Mouse (Mus musculus): Measurements from ENCODE around the gene Phkb. TPM values are rescaled to one million over a fixed set of nuclear protein-coding genes. Genes with fewer than 3 reads are reported as not detected.

The Phkb gene
- polyA plus RNA-seq, 1 experiment from 2014 or later = 54.7 TPM

DNA sequence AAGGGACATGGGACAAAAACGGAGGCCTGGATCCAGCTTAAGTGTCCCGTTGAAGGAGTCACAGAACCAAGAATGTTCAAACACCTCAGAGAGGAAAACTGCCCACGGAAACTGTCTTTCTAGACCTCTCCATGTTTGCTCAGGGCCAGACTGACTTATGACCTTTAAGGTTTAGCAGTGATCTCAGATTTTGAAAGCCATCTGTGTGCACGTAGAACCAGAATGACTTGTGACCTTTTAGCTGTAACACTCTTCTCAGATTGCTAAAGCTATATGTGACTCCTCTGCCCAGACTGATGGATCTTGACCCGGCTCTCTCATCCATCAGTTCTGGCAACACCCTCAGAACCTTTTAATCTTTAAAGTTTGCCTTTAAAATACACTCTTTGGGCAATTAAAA, 19.9 kb downstream of the Phkb start:
- Histone ChIP-seq H3K27ac (ENCODE audit: poor library complexity, severe bottlenecking) (no peak overlapping the region), H3K4me1 (replicated peaks) (no peaks in the 10 kb centered on the region), H3K9me3 (replicated peaks) (no peaks in the 10 kb centered on the region), H3K36me3 (no peaks in the 10 kb centered on the region), H3K27me3 (replicated peaks) (no peaks in the 10 kb centered on the region), H3K4me2 (no peak overlapping the region), H3K4me3 (no peak overlapping the region), H3K9ac (no peak overlapping the region)
- no peak for ATAC-seq (ENCODE audit: insufficient number of reproducible peaks, low FRiP score)
- 86% methylated on average over 5 of the region's 5 CpGs for WGBS

DNA sequence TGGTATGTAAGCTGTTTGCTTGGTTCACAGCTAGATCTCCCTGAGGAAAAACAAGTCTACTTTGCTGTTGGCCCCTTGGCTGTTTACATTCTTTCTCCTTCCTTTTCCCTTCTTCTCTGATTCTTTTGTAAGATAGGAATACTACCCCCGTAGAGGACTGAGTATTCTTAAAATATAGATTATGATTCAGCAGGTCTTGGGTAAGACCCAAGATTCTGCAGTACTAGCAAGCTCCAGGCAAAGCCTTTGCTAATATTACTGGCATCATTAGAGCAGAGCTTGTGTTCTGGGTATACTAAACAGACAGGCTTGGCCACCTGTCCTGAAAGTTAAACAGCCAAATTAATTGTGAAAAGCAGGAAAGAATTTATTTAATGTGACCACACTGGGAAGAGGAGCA, 21.6 kb downstream of the Phkb start:
- Histone ChIP-seq H3K4me1 (replicated peaks) (no peaks in the 10 kb centered on the region), H3K27me3 (replicated peaks) (no peaks in the 10 kb centered on the region), H3K4me2 (no peak overlapping the region), H3K36me3 (no peaks in the 10 kb centered on the region), H3K4me3 (no peak overlapping the region), H3K9ac (no peak overlapping the region), H3K27ac (ENCODE audit: poor library complexity, severe bottlenecking) (no peak overlapping the region), H3K9me3 (replicated peaks) (no peaks in the 10 kb centered on the region)
- WGBS = 56% methylated on average over 1 of the region's 1 CpGs
- no peak for ATAC-seq (ENCODE audit: insufficient number of reproducible peaks, low FRiP score)

DNA sequence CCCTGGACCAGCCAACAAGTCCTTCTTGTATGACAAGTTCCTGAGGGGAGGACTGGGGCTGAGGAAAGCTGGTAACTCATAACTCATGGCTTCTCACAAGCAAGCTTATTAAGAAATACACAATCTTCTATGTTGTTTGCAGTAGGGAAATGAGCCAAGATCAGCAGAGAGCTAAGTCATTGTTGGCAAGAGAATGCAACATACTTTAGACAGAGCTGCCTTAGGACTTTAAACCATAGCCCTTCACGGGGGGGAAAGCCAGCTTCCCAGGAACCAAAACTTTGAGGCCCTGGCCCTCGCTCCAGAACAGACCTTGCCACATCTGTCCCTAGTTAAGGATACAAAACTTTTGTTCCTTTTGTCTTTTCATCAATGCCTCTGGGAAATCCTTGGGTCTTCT, 30.9 kb downstream of the Phkb start:
- no peaks in the 10 kb centered on the region for H3K9me3 ChIP-seq (replicated peaks)
- 76% methylated on average over 2 of the region's 2 CpGs for WGBS
- no peaks in the 10 kb centered on the region for H3K4me1 ChIP-seq (replicated peaks)
- no peak overlapping the region for H3K4me3 ChIP-seq
- no peak overlapping the region for H3K27ac ChIP-seq (ENCODE audit: poor library complexity, severe bottlenecking)
- H3K27me3 ChIP-seq (replicated peaks) = no peaks in the 10 kb centered on the region
- no peak overlapping the region for H3K4me2 ChIP-seq
- no peaks in the 10 kb centered on the region for H3K36me3 ChIP-seq
- ATAC-seq (ENCODE audit: insufficient number of reproducible peaks, low FRiP score) = no peak
- H3K9ac ChIP-seq = no peak overlapping the region

DNA sequence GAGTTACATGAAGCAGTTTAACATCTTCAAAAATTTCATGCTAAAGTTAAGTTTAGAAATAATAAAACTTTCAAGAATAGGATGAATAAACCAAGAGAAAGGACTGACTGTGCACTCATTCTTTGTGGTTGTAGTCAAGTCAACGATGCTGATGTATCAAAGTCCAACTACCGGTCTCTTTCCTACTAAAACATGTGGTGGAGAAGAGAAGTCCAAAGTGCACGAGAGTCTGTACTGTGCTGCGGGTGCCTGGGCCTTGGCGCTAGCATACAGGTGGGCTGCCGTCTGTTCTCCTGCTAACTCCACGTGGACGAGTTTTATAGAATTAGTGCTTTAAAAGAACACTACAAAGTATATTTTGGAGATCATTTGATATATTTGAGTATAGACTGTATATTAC, 37.2 kb downstream of the Phkb start:
- H3K36me3 ChIP-seq = peaks cover 31% of the 10 kb centered on the region
- no peak for ATAC-seq (ENCODE audit: insufficient number of reproducible peaks, low FRiP score)
- H3K27ac ChIP-seq (ENCODE audit: poor library complexity, severe bottlenecking) = no peak overlapping the region
- no peaks in the 10 kb centered on the region for H3K4me1 ChIP-seq (replicated peaks)
- no peaks in the 10 kb centered on the region for H3K9me3 ChIP-seq (replicated peaks)
- no peak overlapping the region for H3K4me2 ChIP-seq
- H3K9ac ChIP-seq = no peak overlapping the region
- WGBS = 92% methylated on average over 8 of the region's 8 CpGs
- H3K27me3 ChIP-seq (replicated peaks) = no peaks in the 10 kb centered on the region
- H3K4me3 ChIP-seq = no peak overlapping the region

DNA sequence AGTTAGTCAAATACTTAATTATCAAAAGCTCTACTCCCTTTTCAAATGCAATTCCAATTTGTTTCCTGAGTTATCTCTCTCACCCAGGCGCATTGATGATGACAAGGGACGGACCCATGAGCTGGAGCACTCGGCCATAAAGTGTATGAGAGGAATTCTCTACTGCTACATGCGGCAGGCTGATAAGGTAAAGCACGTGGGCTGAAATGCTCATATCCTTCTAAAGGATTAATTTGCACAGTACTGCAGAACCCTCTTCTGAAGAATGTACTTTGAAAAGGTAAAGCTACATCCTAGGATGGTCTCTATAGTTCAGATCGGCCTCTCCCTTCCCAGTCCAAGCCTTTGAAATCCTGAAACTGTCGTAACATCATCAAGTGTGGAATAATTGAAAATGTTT, 38.9 kb downstream of the Phkb start:
- WGBS = 66% methylated on average over 7 of the region's 7 CpGs
- no peak overlapping the region for H3K27ac ChIP-seq (ENCODE audit: poor library complexity, severe bottlenecking)
- no peaks in the 10 kb centered on the region for H3K4me1 ChIP-seq (replicated peaks)
- no peak overlapping the region for H3K9ac ChIP-seq
- H3K4me3 ChIP-seq = no peak overlapping the region
- H3K4me2 ChIP-seq = no peak overlapping the region
- ATAC-seq (ENCODE audit: insufficient number of reproducible peaks, low FRiP score) = no peak
- H3K36me3 ChIP-seq = peaks cover 36% of the 10 kb centered on the region
- no peaks in the 10 kb centered on the region for H3K9me3 ChIP-seq (replicated peaks)
- H3K27me3 ChIP-seq (replicated peaks) = no peaks in the 10 kb centered on the region

DNA sequence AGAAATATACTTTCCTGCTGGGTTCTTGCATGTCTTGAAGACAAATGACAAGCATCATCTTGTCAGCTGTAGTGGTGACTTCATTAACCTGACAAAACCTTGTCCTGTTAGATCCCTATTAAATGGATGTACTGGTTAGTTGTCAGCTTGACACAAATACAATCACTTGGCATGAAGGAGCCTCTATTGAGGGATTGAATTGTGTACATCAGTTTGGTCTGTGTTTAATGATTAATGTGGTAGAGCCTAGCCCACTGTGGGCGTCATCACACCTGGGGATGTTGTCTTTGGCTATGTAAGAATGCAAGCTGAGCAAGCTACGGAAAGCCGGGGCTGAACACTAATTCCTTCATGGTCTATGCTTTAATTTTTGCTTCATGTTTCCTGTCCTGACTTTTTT, 44.1 kb downstream of the Phkb start:
- H3K4me1 ChIP-seq (replicated peaks) = no peaks in the 10 kb centered on the region
- peaks cover 36% of the 10 kb centered on the region for H3K36me3 ChIP-seq
- no peaks in the 10 kb centered on the region for H3K27me3 ChIP-seq (replicated peaks)
- H3K4me3 ChIP-seq = no peak overlapping the region
- no peaks in the 10 kb centered on the region for H3K9me3 ChIP-seq (replicated peaks)
- whole genome bisulfite sequencing = 91% methylated on average over 3 of the region's 3 CpGs
- H3K4me2 ChIP-seq = no peak overlapping the region
- H3K27ac ChIP-seq (ENCODE audit: poor library complexity, severe bottlenecking) = no peak overlapping the region
- no peak overlapping the region for H3K9ac ChIP-seq
- no peak for ATAC-seq (ENCODE audit: insufficient number of reproducible peaks, low FRiP score)

DNA sequence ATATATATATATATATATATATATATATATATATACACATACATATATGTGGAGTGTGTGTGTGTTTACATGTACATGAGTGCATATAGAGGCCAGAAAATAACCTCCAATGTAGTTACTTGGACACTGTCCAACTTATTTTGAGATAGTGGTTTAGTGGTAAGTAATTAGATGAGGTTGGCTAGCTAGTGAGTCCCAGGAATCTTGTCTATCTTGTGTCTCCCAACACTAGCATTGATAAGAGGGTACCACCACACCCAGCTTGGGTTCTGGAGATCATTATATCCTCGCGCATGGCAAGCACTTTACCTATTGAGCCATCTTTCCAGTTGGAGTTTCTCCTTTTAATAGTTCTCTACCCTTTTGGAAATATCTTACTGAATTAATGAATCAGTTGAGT, 56.9 kb downstream of the Phkb start:
- H3K9ac ChIP-seq = no peak overlapping the region
- 84% methylated on average over 2 of the region's 2 CpGs for WGBS
- H3K4me2 ChIP-seq = no peak overlapping the region
- H3K27ac ChIP-seq (ENCODE audit: poor library complexity, severe bottlenecking) = no peak overlapping the region
- no peaks in the 10 kb centered on the region for H3K27me3 ChIP-seq (replicated peaks)
- H3K4me1 ChIP-seq (replicated peaks) = no peaks in the 10 kb centered on the region
- H3K36me3 ChIP-seq = peaks cover 14% of the 10 kb centered on the region
- H3K9me3 ChIP-seq (replicated peaks) = no peaks in the 10 kb centered on the region
- no peak overlapping the region for H3K4me3 ChIP-seq
- ATAC-seq (ENCODE audit: insufficient number of reproducible peaks, low FRiP score) = no peak

DNA sequence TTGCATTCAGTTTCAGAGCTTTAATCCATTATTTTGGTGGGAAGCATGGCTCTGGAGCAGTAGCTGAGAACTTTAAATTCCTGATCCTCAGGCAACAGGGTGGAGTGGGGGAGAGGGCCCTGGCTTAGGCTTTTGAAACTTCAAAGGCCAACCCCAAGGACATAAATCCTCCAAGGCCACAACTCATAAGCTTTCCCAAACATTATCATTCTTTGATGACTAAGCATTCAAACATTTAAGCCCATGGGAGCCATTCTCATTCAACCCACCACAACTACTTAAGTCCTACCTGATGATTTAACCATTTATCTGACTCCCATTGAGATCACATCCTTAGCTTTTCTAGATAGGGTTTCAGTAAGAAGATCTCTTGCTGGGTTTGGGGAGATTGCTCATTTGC, 84.2 kb downstream of the Phkb start:
- Histone ChIP-seq H3K9me3 (replicated peaks) (no peaks in the 10 kb centered on the region), H3K9ac (no peak overlapping the region), H3K36me3 (peaks cover 6% of the 10 kb centered on the region; the same call in 1 of the 2 replicates), H3K4me2 (no peak overlapping the region), H3K4me1 (replicated peaks) (peaks cover 5% of the 10 kb centered on the region; the same call in 1 of the 2 replicates), H3K27ac (ENCODE audit: poor library complexity, severe bottlenecking) (no peak overlapping the region), H3K4me3 (no peak overlapping the region), H3K27me3 (replicated peaks) (no peaks in the 10 kb centered on the region)
- no peak for ATAC-seq (ENCODE audit: insufficient number of reproducible peaks, low FRiP score)

DNA sequence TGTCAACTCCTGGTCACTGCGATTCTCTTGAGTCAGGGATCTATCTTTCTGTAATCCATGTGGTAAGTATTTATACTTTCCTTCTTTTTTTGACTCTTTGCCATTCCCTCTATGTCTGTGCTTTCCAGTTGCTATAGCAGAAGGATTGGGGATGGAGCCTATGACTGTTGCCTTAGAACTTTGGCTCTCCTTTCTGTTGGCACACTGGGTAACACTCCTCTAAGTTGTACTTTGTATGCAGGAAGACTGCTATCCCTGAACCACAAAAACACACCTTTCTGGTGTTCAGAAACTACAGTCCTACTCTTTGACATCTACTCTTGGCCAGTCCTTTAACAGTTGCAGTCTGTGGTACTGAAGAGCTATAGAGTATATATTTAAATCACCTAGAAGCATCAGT, 84.8 kb downstream of the Phkb start:
- Histone ChIP-seq H3K27ac (ENCODE audit: poor library complexity, severe bottlenecking) (no peak overlapping the region), H3K4me3 (no peak overlapping the region), H3K4me2 (no peak overlapping the region), H3K4me1 (replicated peaks) (peaks cover 5% of the 10 kb centered on the region; the same call in 1 of the 2 replicates), H3K27me3 (replicated peaks) (no peaks in the 10 kb centered on the region), H3K9ac (no peak overlapping the region), H3K9me3 (replicated peaks) (no peaks in the 10 kb centered on the region), H3K36me3 (peaks cover 6% of the 10 kb centered on the region; the same call in 1 of the 2 replicates)
- no peak for ATAC-seq (ENCODE audit: insufficient number of reproducible peaks, low FRiP score)
- WGBS = 88% methylated on average over 1 of the region's 1 CpGs

DNA sequence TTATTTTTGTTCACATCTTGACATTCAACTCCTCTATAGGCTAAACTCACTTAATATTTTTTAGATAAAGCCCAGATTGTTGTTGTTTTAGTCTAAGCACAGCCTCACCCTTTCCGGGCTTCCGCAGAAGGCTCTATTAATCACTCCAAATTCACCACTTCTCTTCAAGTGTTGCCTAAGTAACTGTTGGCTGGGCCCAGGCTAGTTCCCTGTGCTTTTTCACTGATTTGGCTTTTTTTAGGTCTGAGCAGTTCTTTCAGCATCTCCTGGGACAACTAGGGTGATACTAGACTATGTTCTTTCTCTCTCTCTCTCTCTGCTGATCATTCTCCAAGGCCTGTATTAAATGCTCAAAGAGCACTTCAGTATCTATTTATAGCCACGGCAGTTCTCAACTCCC, 85.3 kb downstream of the Phkb start:
- WGBS = 54% methylated on average over 3 of the region's 3 CpGs
- Histone ChIP-seq H3K27ac (ENCODE audit: poor library complexity, severe bottlenecking) (no peak overlapping the region), H3K4me3 (no peak overlapping the region), H3K9me3 (replicated peaks) (no peaks in the 10 kb centered on the region), H3K9ac (no peak overlapping the region), H3K27me3 (replicated peaks) (no peaks in the 10 kb centered on the region), H3K4me1 (replicated peaks) (peaks cover 5% of the 10 kb centered on the region; the same call in 1 of the 2 replicates), H3K4me2 (no peak overlapping the region), H3K36me3 (peaks cover 6% of the 10 kb centered on the region; the same call in 1 of the 2 replicates)
- no peak for ATAC-seq (ENCODE audit: insufficient number of reproducible peaks, low FRiP score)

DNA sequence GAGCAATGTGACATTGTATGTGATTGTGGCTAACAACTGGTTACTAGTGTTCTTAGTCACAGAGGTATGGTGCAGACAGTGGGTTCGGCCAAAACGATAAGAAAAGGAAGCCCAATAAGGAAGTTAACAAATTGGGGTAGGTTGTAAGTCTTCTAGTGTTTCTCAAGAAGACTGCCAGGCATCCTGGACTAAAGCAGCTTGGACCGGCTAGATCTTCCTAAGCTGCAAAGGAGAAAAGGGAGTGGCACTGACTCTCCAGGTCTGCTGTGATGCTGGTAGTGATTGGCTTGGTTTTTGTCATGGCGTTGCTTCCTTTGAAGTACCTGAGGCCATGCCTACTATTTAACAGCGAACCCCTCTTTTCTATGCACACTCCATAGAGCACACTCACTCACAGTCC, 95.4 kb downstream of the Phkb start:
- ATAC-seq (ENCODE audit: insufficient number of reproducible peaks, low FRiP score) = no peak
- Histone ChIP-seq H3K4me3 (no peak overlapping the region), H3K9ac (no peak overlapping the region), H3K27ac (ENCODE audit: poor library complexity, severe bottlenecking) (no peak overlapping the region), H3K27me3 (replicated peaks) (no peaks in the 10 kb centered on the region), H3K36me3 (peaks cover 12% of the 10 kb centered on the region; the same call in 1 of the 2 replicates), H3K4me1 (replicated peaks) (no peaks in the 10 kb centered on the region), H3K9me3 (replicated peaks) (no peaks in the 10 kb centered on the region), H3K4me2 (no peak overlapping the region)
- 93% methylated on average over 5 of the region's 5 CpGs for WGBS

DNA sequence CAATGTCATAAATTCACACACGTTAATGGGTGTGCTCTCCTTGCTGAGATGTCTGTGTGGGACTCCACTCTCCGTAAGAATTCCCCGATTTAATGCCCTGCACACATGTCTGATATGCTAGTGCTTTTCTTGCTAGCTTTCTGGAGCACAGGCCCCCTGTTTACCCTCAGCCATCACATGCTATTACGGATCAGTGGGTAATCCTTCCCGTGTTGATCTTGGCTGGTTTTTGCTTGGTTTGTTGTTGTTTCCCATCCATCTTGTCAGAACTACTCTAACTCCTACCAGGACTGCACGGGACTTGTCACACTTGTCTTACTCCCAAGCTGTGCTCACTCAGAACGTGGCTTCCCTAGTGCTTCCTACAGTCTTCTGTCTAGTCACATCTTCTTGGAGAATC, 96.6 kb downstream of the Phkb start:
- peaks cover 17% of the 10 kb centered on the region; the same call in 1 of the 2 replicates for H3K36me3 ChIP-seq
- no peaks in the 10 kb centered on the region for H3K27me3 ChIP-seq (replicated peaks)
- WGBS = 72% methylated on average over 7 of the region's 7 CpGs
- ATAC-seq (ENCODE audit: insufficient number of reproducible peaks, low FRiP score) = no peak
- H3K4me3 ChIP-seq = no peak overlapping the region
- no peak overlapping the region for H3K27ac ChIP-seq (ENCODE audit: poor library complexity, severe bottlenecking)
- no peaks in the 10 kb centered on the region for H3K9me3 ChIP-seq (replicated peaks)
- no peak overlapping the region for H3K4me2 ChIP-seq
- no peaks in the 10 kb centered on the region for H3K4me1 ChIP-seq (replicated peaks)
- H3K9ac ChIP-seq = no peak overlapping the region
